Mouse (Mus musculus): Measurements from ENCODE around the gene Kcnj9.

The Kcnj9 gene

DNA sequence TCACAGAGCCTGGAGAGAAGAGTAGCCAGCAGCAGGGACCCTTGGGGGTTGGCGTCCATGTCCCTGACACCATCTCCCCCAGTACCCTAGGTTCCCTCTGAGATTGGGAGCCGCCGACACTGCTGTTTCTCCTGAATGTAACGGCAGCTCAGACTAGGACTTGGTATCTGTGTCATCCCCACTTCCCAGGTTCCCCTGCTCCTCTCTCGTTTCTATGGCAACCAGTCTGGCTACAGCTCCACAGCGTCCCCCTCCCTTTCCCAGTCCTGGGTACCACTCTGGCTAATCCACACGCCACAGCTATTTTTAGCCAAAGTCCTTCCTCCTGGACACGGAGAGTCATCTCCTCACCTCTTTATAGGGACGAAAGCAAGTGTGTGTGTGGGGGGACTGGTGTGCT, at the start of gene Kcnj9:
Gene Kcnj9, minus strand, starts transcription at position 188 of the 400 bp plus-strand sequence.
- DNase-seq, result peak; percentile 87 to 91

DNA sequence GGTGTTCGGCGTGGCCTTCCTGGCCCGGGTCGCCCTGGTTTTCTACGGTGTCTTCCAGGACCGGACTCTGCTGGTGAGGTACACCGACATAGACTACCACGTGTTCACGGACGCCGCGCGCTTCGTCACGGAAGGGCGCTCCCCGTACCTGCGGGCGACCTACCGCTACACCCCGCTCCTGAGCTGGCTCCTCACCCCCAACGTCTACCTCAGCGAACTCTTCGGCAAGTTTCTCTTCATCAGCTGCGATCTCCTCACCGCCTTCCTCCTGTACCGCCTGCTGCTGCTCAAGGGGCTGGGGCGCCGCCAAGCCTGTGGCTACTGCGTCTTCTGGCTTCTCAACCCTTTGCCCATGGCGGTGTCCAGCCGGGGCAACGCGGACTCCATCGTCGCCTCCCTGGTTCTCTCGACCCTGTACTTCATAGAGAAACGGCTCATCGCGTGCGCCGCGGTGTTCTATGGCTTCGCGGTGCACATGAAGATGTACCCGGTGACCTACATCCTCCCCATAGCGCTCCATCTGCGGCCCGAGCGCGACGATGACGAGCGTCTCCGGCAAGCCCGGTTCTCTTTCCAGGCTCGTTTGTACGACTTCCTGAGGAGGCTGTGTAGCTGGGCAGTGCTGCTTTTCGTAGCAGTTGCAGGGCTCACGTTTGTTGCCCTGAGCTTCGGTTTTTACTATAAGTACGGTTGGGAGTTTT, 47.8 kb upstream of the Kcnj9 start:
- no peak for DNase-seq

DNA sequence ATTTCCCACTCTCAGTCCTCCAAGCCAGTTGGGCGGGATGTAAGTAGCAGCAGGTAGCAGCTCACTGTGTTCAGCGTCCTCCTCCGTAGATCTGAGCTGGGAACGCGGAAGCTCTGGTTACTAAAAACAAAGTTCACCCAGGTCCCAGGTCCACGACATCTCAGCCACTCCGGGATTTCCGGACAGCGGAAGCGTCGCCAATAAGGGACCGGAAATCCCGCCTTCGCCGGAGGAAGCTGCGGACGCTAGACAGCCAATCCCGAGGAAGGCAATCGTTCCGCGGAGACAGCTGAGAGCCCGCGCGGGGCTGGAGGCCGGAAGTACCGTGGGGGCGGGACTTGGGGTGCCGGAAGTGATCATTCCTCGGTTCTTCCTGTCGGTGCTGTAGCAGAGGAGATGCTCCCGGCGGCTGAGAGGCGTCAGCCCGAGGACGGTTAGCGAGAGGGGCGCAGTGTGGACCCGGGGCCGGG, 47.1 kb upstream of the Kcnj9 start, which contains the start of gene Pigm:
Gene Pigm, plus strand, starts transcription at position 349 of the 470 bp plus-strand sequence.
- peak; percentile 98 to 99 for DNase-seq

DNA sequence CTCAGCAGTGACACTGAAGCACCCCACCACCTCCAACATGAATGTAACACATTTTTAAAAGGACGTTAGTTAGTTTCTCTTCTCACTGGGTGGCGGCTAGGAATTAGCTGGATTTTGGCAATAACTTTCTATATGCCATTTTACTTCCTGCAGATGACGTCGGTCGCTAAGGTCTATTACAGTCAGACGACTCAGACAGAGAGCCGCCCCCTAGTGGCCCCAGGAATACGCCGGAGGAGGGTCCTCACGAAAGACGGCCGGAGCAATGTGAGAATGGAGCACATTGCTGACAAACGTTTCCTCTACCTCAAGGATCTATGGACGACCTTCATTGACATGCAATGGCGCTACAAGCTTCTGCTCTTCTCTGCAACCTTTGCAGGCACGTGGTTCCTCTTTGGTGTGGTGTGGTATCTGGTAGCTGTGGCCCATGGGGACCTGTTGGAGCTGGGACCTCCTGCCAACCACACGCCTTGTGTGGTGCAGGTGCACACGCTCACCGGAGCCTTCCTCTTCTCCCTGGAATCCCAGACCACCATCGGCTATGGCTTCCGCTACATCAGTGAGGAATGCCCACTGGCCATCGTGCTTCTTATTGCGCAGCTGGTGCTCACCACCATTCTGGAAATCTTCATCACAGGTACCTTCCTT, 39.8 kb upstream of the Kcnj9 start:
- peak in 1 of 2 experiments; percentile 65 for DNase-seq

DNA sequence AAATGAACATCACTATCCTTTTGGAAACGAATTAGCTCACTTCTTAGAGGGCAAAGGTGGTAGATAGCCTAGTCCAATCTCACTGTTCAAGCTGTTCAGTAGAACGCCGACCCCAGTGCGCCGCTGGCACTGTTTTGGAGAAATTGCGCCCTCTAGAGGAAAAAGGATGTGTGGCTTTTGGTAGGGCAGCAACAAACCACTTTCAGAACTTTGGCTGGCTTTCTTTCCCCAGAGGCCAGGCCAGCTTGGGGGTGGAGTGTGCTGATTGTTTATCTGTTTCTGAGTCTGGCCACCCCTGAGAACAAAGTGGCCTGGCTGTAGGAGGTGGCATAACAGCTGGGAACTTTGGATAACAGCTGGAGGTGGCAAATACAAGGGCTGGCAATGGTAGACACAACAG, 35.6 kb upstream of the Kcnj9 start:
- DNase-seq, result peak; percentile 47 to 66

DNA sequence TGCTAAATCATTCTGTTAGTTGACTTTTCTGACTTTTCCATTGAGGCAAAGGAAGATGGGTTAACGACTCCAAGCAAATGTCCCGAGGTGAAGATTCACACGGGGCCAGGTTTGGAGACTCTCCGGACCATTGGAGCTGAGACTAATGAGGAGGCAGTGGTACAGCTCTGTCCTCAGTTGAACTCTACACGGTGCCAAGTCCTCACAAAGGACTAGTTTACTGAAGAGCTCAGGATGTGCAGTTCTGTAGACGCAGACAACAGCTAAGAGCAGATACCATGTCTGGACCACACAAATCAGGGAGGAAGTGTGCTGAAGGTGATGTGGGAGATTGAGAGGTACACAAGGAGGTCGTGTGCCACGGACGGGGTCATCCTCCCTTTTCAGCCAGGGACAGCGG, 29.2 kb upstream of the Kcnj9 start:
- no peak for DNase-seq

DNA sequence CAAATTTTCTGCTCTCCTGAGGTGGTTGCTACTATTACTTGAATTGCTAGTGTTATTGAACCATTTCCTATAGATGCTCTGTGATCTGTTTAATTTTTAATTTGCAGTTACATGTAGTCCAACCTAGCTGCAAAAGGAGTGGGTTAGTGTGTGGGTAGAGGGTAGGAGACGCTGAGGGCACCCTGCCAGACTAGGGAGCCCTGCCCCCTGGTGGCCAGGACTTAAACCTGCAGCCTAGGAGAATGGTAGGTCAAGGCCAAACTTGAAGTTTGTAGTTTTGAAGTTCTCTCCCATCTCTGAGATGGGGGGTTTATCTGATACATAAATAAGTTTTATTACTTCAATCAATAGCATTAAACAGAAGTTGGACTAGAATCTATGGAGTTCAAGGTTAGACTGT, 28.4 kb upstream of the Kcnj9 start:
- peak; percentile 83 to 86 for DNase-seq

DNA sequence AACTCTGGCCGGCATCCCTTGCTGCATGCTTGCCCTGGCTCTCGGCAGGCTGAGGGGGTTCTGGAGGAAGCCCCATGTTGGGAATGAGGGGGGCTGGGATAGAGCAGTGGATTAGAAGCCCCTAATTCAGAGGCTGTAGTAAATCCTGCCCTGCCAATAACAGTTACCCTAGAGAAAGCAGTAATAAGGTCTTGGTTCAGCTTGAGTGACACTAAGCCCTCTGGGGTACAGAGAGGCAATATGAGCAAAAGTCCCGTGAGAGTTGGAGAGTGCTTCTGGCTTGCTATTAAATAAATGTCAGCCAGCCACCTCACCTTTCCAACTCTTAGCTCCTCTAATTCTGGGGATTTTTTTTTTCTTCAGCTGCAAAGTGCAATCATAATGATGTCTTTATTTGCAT, 26.2 kb upstream of the Kcnj9 start:
- no peak for DNase-seq

DNA sequence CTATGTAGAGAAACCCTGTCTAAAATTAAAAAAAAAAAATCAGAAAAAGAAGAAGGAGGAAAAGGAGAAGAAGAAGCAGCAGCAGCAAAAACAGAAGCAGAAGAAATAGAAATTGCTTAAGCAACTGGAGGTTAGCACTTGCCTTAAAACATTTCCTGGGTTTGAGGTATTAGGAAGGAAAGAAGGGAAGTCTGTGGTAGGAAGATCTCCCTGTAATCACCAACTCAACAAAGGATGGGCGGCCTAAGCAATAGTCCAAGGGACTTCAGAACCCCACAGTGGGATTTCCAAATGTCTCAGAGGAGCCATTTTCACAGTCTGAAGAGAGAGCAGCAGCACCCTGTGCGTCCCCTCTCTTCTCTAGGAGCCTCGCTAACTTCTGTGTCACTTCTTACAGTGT, 23.3 kb upstream of the Kcnj9 start:
- no peak for DNase-seq

DNA sequence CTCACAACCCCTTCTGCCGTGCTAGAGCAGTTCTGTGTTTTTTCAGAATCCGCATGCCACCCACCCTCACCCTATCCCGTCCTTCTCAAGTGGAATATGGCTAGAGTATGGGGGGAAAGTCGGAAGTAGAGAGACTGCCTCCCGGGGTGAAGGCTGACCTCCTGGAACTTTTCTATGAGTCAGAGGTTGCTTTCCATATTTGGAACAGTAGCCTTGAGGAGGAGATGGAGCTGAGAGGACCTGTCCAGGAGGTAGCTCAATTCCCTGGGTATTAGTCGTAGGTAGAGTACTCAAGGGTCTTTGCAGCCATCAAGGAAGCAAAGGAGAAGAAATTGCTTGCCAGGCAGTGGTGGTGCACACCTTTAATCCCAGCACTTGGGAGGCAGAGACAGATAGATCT, 22.9 kb upstream of the Kcnj9 start:
- no peak for DNase-seq

DNA sequence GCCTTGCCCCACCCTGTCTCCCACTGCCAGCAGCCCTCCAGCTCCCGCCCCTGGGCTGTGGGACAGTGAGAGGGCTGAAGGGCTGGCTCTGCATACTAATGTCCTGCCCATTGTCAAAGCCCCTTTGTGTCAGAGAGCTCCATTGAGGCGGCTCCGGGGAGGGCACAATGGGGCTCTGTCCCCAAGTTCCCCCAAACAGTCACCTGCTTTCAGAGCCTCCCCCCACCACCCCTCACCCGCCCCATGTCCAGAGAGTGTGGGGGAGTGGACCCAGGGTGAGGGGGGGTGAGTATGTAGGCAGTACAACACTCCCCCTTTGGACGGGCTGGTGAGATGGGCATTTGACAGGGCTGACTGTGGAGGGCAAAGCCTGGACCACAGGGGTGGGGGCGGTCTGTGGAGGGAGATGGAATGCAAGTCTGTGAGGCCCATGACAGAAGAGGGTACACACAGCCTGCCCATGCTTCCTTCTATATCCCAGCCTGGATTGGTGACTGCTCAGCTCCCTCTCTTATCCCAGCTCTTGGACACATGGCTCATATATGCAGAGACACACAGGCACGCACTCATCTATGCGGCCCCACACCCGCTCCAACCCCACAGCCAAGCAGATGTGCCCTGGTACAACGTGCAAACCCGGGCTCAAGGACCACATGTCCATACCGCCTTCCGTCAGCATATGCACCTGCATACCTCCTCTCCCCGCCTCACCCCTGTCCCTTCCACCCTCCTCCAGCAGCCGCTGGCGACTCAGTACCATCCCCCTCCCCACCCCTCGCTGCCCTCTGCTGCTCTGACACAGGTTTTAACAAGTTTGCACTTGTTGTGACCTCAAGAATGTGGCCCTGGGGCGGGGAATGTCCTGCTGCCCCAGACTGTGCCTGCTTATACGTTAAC, 21.0 kb upstream of the Kcnj9 start:
- peak in 1 of 2 experiments; percentile 40 for DNase-seq

DNA sequence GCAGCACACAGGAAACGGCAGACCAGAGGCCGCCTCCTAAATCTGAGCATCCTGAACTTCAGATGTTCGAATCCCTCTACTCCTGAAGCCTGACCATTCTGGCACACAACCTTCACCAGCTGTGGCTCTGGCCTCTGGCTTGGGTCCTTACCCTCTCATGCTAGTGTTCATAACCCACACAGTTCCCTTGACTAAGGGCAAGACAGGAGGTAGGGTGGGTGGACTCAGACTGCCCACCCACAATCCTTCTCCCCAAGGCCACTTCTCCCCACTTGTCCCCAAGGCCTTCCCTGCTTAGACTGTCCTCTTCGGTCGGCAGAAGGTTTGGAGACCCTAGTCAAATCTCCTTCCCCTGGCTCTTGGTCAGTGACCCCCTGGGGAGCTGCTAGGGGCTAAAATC, 20.4 kb upstream of the Kcnj9 start:
- DNase-seq, result no peak

DNA sequence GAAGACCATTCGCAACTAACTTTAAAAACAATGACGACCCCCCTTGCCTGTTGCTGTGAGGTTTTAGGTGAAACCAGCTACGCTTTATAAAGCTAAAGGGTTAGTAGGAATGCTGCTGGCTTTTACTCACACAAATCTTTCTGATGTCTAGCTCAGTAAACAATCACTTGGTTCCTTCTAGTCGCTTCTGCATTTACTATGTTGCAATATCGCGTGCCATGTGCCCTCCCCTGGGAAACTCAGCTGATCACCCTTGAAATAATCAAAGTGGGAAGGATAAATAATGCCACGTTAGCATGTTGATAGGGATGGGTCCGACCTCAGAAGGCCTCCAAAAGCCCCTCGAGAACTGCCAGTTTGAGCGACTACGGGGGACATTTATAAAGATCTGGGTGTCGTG, 18.3 kb upstream of the Kcnj9 start:
- DNase-seq, result no peak

DNA sequence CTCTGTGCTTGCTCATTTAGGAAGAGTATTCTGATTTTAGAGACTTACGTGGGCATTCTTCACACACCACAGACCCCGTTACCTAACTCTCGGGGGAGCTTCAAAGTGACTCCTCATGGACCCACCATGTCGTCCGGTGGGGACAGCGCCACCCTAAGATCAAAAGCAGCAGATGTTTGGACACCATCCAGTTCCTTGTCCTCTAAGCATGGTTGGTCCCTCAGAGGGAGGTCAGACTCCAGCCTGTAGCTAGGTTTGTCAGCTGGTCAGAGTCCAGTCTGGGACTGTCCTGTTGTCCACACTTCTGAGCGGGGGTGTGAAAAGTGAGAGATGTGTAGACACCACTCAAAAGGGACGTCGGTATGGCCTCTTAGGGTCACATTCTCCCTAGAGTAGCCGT, 17.6 kb upstream of the Kcnj9 start:
- no peak for DNase-seq

DNA sequence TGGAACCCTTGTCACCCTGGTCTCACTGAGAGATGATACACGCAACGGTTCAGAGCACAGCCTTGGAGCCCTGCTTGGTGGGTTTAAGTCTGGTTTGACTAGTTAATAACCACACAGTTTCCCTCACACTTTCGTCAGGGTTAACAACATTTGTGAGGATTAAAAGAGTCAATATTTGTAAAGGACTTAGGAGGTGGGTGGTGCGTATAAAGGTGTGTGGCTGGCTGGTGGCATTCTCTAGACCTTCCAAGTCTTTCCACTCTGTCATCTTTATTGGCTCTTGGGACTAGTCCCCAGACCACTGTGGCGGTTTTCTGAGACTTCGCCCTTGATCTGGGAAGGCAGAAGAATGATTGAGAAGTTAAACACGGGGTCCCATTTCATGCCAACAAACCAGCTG, 15.7 kb upstream of the Kcnj9 start:
- no peak for DNase-seq

DNA sequence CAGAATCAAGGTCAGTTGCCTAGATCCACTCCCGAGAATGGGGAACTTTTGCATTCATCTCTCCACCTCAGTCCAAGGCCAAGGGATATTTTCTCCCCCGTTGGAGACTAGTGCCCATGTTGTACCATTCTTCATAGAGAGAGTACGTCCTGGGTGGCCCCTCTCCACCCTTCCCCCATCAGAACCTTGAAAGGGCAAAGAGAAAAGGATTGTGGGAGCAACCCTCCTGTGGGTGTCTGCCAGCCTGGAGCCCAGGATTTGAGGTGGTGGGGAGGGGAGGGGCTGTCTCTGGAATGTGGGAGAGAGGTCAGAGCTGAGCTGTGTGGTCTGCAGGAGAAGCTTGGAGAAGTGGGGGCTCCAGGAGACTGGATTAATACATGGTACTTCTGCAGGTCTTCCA, 14.8 kb upstream of the Kcnj9 start:
- DNase-seq, result no peak

DNA sequence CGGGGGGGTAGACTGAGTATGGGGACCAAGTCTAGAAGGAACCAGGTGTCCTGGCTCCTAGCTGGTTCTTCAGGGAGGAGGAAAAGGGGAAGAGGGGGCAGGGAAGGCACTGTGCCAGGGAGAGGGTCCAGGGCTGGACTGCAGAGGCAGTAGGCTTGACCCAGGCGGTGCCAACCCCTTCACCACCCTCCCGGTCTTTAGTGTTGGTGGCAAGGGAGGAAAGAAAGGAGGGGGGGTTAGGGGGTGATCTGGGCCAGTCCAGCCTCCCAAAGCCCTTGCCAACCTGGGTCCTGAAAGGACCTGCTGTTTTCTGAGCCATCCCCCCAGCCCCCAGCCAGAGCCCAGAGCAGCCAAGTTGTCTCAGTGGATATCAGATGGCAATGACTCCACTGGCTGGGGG, 13.6 kb upstream of the Kcnj9 start:
- DNase-seq, result peak in 1 of 2 experiments; percentile 57

DNA sequence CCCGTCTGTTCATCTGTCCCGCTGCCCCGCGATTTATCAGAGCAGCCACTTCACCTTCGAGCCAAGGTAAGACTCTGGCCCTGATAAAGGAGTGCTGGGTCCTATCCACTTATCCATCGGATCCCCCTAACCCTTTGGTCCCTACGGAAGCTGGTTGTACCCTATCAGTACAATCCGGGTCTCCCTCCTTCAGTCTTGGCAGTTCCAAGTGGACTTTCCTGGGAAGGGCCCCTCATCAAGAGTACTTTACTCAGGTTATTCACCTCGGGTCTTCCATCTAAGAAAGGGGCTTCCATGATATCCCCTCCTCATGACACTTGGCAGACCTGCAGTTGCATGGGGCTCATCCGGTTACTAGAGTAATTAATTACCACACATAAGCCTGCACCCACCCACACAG, 12.3 kb upstream of the Kcnj9 start:
- no peak for DNase-seq

DNA sequence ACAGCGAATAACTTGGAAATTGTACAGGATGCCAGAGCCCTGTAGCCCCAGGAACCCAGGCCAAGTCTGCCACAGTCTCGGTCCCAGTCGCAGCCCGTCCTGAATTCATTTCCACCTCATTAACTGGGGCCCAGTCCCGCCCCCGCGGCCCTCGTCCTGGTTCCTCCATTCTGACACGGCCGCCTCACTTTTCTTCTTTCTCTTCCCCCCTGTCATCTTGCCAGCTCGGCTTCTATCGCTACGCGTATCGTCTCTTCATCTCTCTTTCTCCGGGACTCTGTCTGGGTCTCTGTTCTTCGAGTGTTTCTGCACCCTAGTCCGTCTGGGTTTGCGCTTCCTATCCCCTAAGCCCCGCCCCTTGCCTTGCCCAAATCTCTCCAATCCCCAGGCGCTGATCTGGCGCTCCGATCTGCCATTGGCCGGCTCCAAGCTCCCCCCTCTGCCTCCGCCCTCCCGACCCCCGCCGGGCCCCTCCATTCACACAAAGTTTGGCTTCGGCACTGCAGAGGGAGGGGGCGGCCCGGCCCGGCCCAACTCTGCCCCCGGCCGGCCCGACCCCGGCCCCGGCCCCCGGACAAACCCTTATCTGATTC, 11.7 kb upstream of the Kcnj9 start, which contains the start of gene Kcnj10:
Gene Kcnj10, plus strand, starts transcription at position 482 of the 593 bp plus-strand sequence.
- DNase-seq, result peak; percentile 76 to 87

DNA sequence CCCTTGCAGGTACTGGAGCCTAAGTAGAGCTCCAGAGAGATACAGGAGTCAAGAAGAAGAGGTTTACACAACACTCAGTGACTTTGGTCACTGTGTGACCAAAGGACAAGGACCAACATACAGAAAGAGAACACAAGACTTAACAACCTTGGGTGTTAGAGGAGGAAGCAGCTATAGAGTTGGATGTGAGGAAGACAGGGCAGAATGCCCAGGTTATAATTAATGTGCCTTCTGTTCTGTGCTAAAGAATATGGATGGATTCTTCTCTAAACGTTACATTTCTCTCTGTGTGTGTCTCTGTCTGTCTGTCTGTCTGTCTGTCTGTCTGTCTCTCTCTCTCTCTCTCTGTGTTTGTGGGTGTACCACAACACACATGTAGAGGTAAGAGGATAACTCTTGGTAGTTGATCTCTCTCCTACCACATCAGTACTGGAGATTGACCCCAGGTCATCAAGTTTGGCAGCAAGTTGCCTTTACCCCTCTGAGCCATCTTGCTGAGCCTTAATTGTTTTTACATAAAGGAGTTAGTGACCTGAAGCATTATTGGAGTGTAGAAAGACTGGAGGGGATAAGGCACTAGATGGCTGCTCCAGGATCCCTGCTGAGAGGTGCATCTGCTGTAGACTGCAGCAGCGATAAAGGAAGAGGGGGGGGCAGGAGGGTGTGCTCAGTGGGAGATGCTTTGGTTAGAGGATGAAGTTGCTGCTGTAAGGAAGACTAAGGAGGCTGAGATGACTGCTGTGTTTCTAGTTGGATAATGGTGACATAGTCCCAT, 8.5 kb upstream of the Kcnj9 start:
- DNase-seq, result peak; percentile 76 to 85

DNA sequence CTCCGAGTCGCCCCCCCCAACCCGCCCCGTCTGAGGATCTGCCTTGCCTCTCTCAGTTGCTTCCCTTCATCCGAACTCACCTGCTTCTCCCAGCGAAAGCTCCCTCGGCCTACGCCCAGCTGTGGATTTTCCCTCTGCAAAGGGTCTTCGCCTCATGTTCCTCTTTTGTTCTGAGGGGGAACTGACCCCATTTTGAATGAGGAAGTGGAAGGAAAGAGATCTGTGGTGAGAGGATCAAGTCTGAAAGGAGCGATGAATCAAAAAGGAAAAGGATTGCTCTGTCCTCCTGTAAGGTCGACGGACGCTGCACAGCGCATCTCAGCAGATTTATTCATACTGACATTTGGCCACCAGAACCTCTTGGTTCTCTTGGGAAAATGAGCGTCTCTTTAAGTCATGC, 6.7 kb upstream of the Kcnj9 start:
- no peak for DNase-seq

DNA sequence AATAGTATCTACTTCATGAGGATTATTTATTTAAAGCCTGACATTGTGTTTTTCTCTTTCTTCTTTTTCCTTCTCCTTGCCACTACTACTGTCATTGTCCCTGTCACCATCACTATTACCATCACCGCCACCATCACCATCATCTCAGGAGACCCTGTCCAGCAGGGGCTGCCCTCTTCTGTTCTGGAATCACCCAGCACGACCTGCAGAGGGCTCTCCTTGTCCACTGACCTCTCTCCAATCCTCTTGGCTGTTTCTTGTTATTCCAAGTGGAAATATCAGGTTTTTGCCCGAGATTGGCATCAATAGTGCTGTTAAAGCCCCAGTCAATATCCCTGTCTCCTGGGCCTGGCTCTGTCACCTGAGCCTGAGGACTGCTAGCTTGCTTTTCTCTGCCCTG, 4.4 kb upstream of the Kcnj9 start:
- peak in 1 of 2 experiments; percentile 55 for DNase-seq

All from cerebellum, postnatal 25 days (tissue).